Mouse (Mus musculus): ENCODE data around the gene Dock4. TPM values are rescaled to one million over a fixed set of nuclear protein-coding genes. Genes with fewer than 3 reads are reported as not detected.

Gene Dock4
- polyA plus RNA-seq, 1 experiment from 2014 or later = 42.0 TPM

GRCm38 (mm10) chr12:40523020-40523419 is 77.3 kb downstream of the Dock4 start:
- Histone ChIP-seq H3K4me1 (no peaks in the 10 kb centered on the region), H3K36me3 (replicated peaks) (no peaks in the 10 kb centered on the region), H3K9ac (no peak overlapping the region), H3K27me3 (replicated peaks) (no peaks in the 10 kb centered on the region), H3K9me3 (no peaks in the 10 kb centered on the region), H3K27ac (no peak overlapping the region), H3K4me3 (no peak overlapping the region), H3K4me2 (no peak overlapping the region)
- 89% methylated on average over 4 of the region's 4 CpGs for WGBS
- no peak for ATAC-seq (replicated peaks)

- H3K27me3 ChIP-seq (replicated peaks) = no peaks in the 10 kb centered on the region
These were observed 79.3 kb downstream of the Dock4 start for GRCm38 (mm10) chr12:40525045-40525444.

GRCm38 (mm10) chr12:40535655-40536618 is 90.2 kb downstream of the Dock4 start:
- no peaks in the 10 kb centered on the region for H3K36me3 ChIP-seq (replicated peaks)
- no peaks in the 10 kb centered on the region for H3K27me3 ChIP-seq (replicated peaks)
- H3K9me3 ChIP-seq = no peaks in the 10 kb centered on the region
- no peak for ATAC-seq (replicated peaks)
- 87% methylated on average over 9 of the region's 9 CpGs for WGBS
- H3K4me2 ChIP-seq = no peak overlapping the region
- no peak overlapping the region for H3K9ac ChIP-seq
- peaks cover 5% of the 10 kb centered on the region; the same call in 1 of the 2 replicates for H3K4me1 ChIP-seq
- no peak overlapping the region for H3K27ac ChIP-seq
- H3K4me3 ChIP-seq = no peak overlapping the region

More at GRCm38 (mm10) chr12:40525045-40525444, 79.3 kb downstream of the Dock4 start:
- Histone ChIP-seq H3K9me3 (no peaks in the 10 kb centered on the region), H3K4me3 (no peak overlapping the region), H3K4me2 (no peak overlapping the region), H3K4me1 (0 out of 2 replicates have a peak, but pooled peaks cover 5% of the 10 kb centered on the region), H3K9ac (no peak overlapping the region), H3K27ac (no peak overlapping the region), H3K36me3 (replicated peaks) (no peaks in the 10 kb centered on the region)
- ATAC-seq (replicated peaks) = no peak
- 93% methylated on average over 3 of the region's 3 CpGs for WGBS

- Histone ChIP-seq H3K36me3 (replicated peaks) (no peaks in the 10 kb centered on the region), H3K4me1 (peaks cover 3% of the 10 kb centered on the region; the same call in 1 of the 2 replicates), H3K9ac (no peak overlapping the region), H3K9me3 (no peaks in the 10 kb centered on the region), H3K4me2 (no peak overlapping the region), H3K27me3 (replicated peaks) (no peaks in the 10 kb centered on the region), H3K27ac (no peak overlapping the region), H3K4me3 (no peak overlapping the region)
- 86% methylated on average over 1 of the region's 1 CpGs for WGBS
- no peak for ATAC-seq (replicated peaks)
These were observed 92.1 kb downstream of the Dock4 start for GRCm38 (mm10) chr12:40537826-40538225.

- no peaks in the 10 kb centered on the region for H3K9me3 ChIP-seq
- no peaks in the 10 kb centered on the region for H3K27me3 ChIP-seq (replicated peaks)
- no peak overlapping the region for H3K27ac ChIP-seq
- no peak overlapping the region for H3K4me3 ChIP-seq
- H3K4me1 ChIP-seq = peaks cover 2% of the 10 kb centered on the region; the same call in 1 of the 2 replicates
- no peak overlapping the region for H3K9ac ChIP-seq
- H3K4me2 ChIP-seq = no peak overlapping the region
- WGBS = 93% methylated on average over 6 of the region's 6 CpGs
- H3K36me3 ChIP-seq (replicated peaks) = no peaks in the 10 kb centered on the region
- ATAC-seq (replicated peaks) = no peak
These were observed 92.6 kb downstream of the Dock4 start for GRCm38 (mm10) chr12:40538318-40538717.

GRCm38 (mm10) chr12:40538780-40539179 is 93.0 kb downstream of the Dock4 start:
- 85% methylated on average over 6 of the region's 6 CpGs for WGBS
- Histone ChIP-seq H3K27me3 (replicated peaks) (no peaks in the 10 kb centered on the region), H3K27ac (no peak overlapping the region), H3K36me3 (replicated peaks) (no peaks in the 10 kb centered on the region), H3K4me3 (no peak overlapping the region), H3K4me2 (no peak overlapping the region), H3K9ac (no peak overlapping the region), H3K9me3 (no peaks in the 10 kb centered on the region), H3K4me1 (peaks cover 2% of the 10 kb centered on the region; the same call in 1 of the 2 replicates)
- ATAC-seq (replicated peaks) = no peak

- H3K4me1 ChIP-seq = peaks cover 11% of the 10 kb centered on the region
- H3K4me2 ChIP-seq = no peak overlapping the region
- H3K4me3 ChIP-seq = no peak overlapping the region
- no peak overlapping the region for H3K9ac ChIP-seq
- H3K36me3 ChIP-seq (replicated peaks) = no peaks in the 10 kb centered on the region
- WGBS = 95% methylated on average over 3 of the region's 3 CpGs
- no peak overlapping the region for H3K27ac ChIP-seq
- ATAC-seq (replicated peaks) = no peak
- no peaks in the 10 kb centered on the region for H3K27me3 ChIP-seq (replicated peaks)
- no peaks in the 10 kb centered on the region for H3K9me3 ChIP-seq
These were observed 98.5 kb downstream of the Dock4 start for GRCm38 (mm10) chr12:40544273-40544672.

- peaks cover 11% of the 10 kb centered on the region for H3K4me1 ChIP-seq
- no peak overlapping the region for H3K9ac ChIP-seq
- no peak for ATAC-seq (replicated peaks)
- H3K4me3 ChIP-seq = no peak overlapping the region
- no peaks in the 10 kb centered on the region for H3K27me3 ChIP-seq (replicated peaks)
- H3K36me3 ChIP-seq (replicated peaks) = no peaks in the 10 kb centered on the region
- WGBS = 42% methylated on average over 5 of the region's 5 CpGs
- H3K27ac ChIP-seq = 0 out of 2 replicates have a peak overlapping the region, but pooled peaks have one; percentile 16
- H3K9me3 ChIP-seq = no peaks in the 10 kb centered on the region
- H3K4me2 ChIP-seq = no peak overlapping the region
These were observed 101.1 kb downstream of the Dock4 start for GRCm38 (mm10) chr12:40546827-40547226.

GRCm38 (mm10) chr12:40551317-40551716 is 105.6 kb downstream of the Dock4 start:
- Histone ChIP-seq H3K27ac (no peak overlapping the region), H3K4me3 (no peak overlapping the region), H3K36me3 (replicated peaks) (no peaks in the 10 kb centered on the region), H3K27me3 (replicated peaks) (no peaks in the 10 kb centered on the region), H3K4me1 (peaks cover 10% of the 10 kb centered on the region), H3K9ac (no peak overlapping the region), H3K4me2 (no peak overlapping the region), H3K9me3 (no peaks in the 10 kb centered on the region)
- 84% methylated on average over 3 of the region's 3 CpGs for WGBS
- ATAC-seq (replicated peaks) = no peak

- Histone ChIP-seq H3K27me3 (replicated peaks) (no peaks in the 10 kb centered on the region), H3K36me3 (replicated peaks) (no peaks in the 10 kb centered on the region), H3K27ac (no peak overlapping the region), H3K9ac (no peak overlapping the region), H3K4me2 (no peak overlapping the region), H3K9me3 (no peaks in the 10 kb centered on the region), H3K4me1 (peaks cover under 1% of the 10 kb centered on the region; the same call in 1 of the 2 replicates), H3K4me3 (no peak overlapping the region)
- no peak for ATAC-seq (replicated peaks)
- 87% methylated on average over 1 of the region's 1 CpGs for WGBS
These were observed 106.4 kb downstream of the Dock4 start for GRCm38 (mm10) chr12:40552201-40552600.

- Histone ChIP-seq H3K36me3 (replicated peaks) (no peaks in the 10 kb centered on the region), H3K4me2 (no peak overlapping the region), H3K27ac (no peak overlapping the region), H3K9me3 (no peaks in the 10 kb centered on the region), H3K9ac (no peak overlapping the region), H3K27me3 (replicated peaks) (no peaks in the 10 kb centered on the region), H3K4me1 (no peaks in the 10 kb centered on the region), H3K4me3 (no peak overlapping the region)
- ATAC-seq (replicated peaks) = no peak
- WGBS = 92% methylated on average over 2 of the region's 2 CpGs
These were observed 108.2 kb downstream of the Dock4 start for GRCm38 (mm10) chr12:40553929-40554328.

- Histone ChIP-seq H3K9me3 (no peaks in the 10 kb centered on the region), H3K4me2 (no peak overlapping the region), H3K9ac (no peak overlapping the region), H3K36me3 (replicated peaks) (no peaks in the 10 kb centered on the region), H3K4me3 (no peak overlapping the region), H3K4me1 (no peaks in the 10 kb centered on the region), H3K27me3 (replicated peaks) (no peaks in the 10 kb centered on the region), H3K27ac (no peak overlapping the region)
- ATAC-seq (replicated peaks) = no peak
- WGBS = 83% methylated on average over 6 of the region's 6 CpGs
These were observed 109.3 kb downstream of the Dock4 start for GRCm38 (mm10) chr12:40554941-40555511.

All from midbrain, embryonic 15.5 days (tissue).